Mouse (Mus musculus): Measurements from ENCODE around the gene Slc24a4. TPM values are rescaled to one million over a fixed set of nuclear protein-coding genes. Genes with fewer than 3 reads are reported as not detected.

Gene Slc24a4
- polyA plus RNA-seq, 1 experiment = 3.4 TPM

DNA sequence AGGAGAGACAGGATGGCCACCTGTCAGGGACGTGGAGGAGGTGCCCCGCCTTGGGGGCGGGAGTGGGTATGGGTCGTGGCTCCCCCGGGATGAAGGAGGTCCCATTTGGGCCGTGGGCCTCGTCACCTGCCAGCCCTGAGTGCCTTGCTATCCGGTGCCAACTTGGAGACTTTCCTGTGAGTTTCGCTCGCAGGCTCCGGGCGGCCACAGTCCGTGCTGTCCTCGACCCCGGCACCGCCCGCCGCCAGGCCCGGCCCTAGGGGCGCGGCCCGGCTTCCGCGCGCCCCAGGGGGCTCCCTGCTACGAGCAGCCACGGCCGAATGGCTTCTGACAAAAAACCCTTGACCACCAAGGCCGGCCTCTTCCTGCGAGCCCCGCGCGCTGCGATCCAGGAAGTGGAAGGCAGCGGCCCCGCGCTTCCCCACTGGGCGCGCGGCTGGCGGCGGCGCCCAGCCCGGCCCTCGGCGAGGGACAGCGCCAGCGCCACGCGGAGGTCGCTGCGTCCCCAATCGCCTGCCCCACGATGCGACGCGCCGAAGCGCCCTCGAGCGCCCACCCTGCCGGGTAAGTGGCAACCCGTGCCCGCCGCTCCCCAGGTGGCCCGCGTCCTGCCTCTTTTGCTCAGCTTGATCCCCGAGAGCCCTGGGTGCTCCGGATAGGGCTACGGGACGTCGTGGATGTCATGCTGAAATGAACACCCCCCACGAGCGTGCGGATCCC lies 154.4 kb downstream of the Slc24a4 start, which contains the start of gene Rin3:
TSS of gene Rin3 (plus strand) at position 286 of the 720 bp plus-strand sequence.
- WGBS = 1% methylated on average over 75 of the region's 75 CpGs
- H3K27ac ChIP-seq (ENCODE audit: insufficient read depth, low read length) = no peak within 1 kb of the TSS
- H3K4me1 ChIP-seq (ENCODE audit: control insufficient read depth, insufficient read depth, low read length) = peaks cover 8% of the 10 kb centered on the region
- DNase-seq = peak; percentile 20 to 28
- TF ChIP-seq POLR2A (IDR thresholded peaks at IDR 0.05; ENCODE audit: borderline replicate concordance, insufficient read depth, low read length) = no peak
- TF ChIP-seq CTCF (IDR thresholded peaks at IDR 0.05; ENCODE audit: borderline replicate concordance, insufficient read depth, low read depth, low read length) = no peak
- H3K4me3 ChIP-seq (replicated peaks; ENCODE audit: insufficient read depth, low read depth, low read length) = peak within 1 kb of the TSS; percentile 38
- peaks cover 5% of the 10 kb centered on the region; the same call in 1 of the 2 replicates for H3K27me3 ChIP-seq (ENCODE audit: control insufficient read depth, insufficient read depth, low read length)

DNA sequence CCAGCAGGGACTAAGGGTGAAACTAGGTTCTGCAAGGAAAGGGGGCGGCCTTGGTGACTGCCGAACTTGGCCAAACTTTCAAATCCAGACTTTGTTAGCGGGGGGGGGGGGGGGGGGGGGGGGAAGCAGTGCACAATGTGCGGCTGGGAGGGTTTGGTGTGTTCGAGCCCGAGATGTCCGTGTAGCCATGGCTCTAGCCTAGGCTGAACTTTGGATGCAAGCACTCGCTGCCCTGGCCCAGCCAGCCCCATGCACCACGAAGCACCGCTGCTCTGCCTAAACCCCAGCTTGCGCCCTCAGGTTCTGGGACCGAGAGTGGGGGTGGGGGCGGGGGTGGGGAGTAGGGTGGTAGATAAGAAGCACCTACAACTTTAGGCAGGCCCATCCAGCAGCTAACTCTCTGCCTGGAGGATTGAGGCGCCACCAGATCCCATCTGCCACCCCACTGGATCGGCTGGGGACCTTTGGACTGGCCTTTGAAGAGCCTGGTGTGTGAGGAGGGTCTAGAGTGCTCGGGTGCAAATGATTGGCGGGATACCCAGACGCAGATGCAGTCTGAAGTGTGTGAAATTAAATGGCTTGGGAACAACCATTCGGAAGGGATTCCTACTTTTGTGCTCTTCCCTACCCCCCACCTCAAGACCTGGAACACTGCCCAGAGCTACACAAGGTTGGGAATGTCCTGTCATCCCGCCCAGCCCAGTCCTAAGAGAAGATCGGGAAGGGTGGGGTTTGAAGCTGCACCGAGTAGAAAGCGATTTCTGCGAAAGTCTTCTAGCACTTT lies 155.1 kb downstream of the Slc24a4 start:
- Histone ChIP-seq H3K4me3 (replicated peaks; ENCODE audit: insufficient read depth, low read depth, low read length) (peak overlapping the region; percentile 38), H3K4me1 (ENCODE audit: control insufficient read depth, insufficient read depth, low read length) (peaks cover 8% of the 10 kb centered on the region), H3K27ac (ENCODE audit: insufficient read depth, low read length) (no peak overlapping the region), H3K27me3 (ENCODE audit: control insufficient read depth, insufficient read depth, low read length) (peaks cover 5% of the 10 kb centered on the region; the same call in 1 of the 2 replicates)
- TF ChIP-seq POLR2A (IDR thresholded peaks at IDR 0.05; ENCODE audit: borderline replicate concordance, insufficient read depth, low read length) (no peak), CTCF (IDR thresholded peaks at IDR 0.05; ENCODE audit: borderline replicate concordance, insufficient read depth, low read depth, low read length) (no peak)
- WGBS = 6% methylated on average over 24 of the region's 24 CpGs
- DNase-seq = peak; percentile 31 to 47

- no peak overlapping the region for H3K27ac ChIP-seq (ENCODE audit: insufficient read depth, low read length)
- DNase-seq = no peak
- H3K4me3 ChIP-seq (replicated peaks; ENCODE audit: insufficient read depth, low read depth, low read length) = no peak overlapping the region
- WGBS = 20% methylated on average over 9 of the region's 9 CpGs
- peaks cover 5% of the 10 kb centered on the region; the same call in 1 of the 2 replicates for H3K27me3 ChIP-seq (ENCODE audit: control insufficient read depth, insufficient read depth, low read length)
- TF ChIP-seq CTCF (IDR thresholded peaks at IDR 0.05; ENCODE audit: borderline replicate concordance, insufficient read depth, low read depth, low read length) = no peak
- TF ChIP-seq POLR2A (IDR thresholded peaks at IDR 0.05; ENCODE audit: borderline replicate concordance, insufficient read depth, low read length) = no peak
- peaks cover 8% of the 10 kb centered on the region for H3K4me1 ChIP-seq (ENCODE audit: control insufficient read depth, insufficient read depth, low read length)
These were observed 155.7 kb downstream of the Slc24a4 start for GRCm38 (mm10) chr12:102284267-102284610.

DNA sequence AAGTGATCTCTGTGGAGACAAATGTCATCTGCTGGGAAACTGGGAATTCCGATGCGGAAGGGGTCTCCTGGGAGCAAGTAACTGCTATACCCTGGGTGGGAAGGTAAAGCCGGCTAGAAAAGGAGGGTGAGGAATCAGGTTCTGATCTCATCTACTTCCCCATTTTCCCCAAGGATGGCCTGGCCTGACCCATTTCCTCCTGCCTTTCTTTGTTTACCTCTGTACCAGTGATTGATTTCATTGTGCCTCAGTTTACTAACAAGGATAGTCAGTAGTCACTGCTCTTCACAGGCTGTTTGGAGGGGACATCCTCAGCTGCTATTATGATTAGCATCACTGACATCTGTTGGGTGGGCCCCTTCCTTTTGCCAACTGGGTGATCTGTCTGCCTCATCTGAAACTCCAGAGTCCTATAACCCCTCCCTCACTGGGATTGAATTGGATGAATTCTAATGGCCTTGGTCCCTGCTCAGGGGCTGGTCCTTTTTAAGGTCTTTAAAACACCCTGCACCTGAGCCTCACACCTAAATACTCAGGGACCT lies 156.2 kb downstream of the Slc24a4 start:
- no peak overlapping the region for H3K4me3 ChIP-seq (replicated peaks; ENCODE audit: insufficient read depth, low read depth, low read length)
- H3K27me3 ChIP-seq (ENCODE audit: control insufficient read depth, insufficient read depth, low read length) = peaks cover 5% of the 10 kb centered on the region; the same call in 1 of the 2 replicates
- peaks cover 8% of the 10 kb centered on the region for H3K4me1 ChIP-seq (ENCODE audit: control insufficient read depth, insufficient read depth, low read length)
- WGBS = 79% methylated on average over 3 of the region's 3 CpGs
- DNase-seq = no peak
- TF ChIP-seq POLR2A (IDR thresholded peaks at IDR 0.05; ENCODE audit: borderline replicate concordance, insufficient read depth, low read length) (no peak), CTCF (IDR thresholded peaks at IDR 0.05; ENCODE audit: borderline replicate concordance, insufficient read depth, low read depth, low read length) (no peak)
- H3K27ac ChIP-seq (ENCODE audit: insufficient read depth, low read length) = no peak overlapping the region

DNA sequence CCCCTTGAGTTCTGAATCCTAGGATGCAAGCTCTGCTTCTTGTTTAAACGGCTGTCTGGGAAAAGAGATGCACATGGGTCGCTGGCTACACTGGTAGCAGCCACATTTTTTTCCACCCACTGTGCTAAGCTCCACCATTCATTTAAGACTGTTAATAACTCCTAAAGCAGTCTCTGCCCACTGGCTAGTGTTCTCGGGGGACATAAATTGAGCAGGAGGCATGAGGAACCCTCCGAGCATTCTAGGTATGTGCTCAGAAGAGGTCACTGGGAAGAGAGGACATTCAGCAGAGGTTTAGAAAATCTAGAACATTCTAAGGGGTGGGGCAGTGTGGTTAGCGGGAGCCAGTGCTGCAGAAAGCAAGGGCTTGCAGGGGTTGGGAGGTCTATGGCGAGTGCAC lies 156.8 kb downstream of the Slc24a4 start:
- H3K4me3 ChIP-seq (replicated peaks; ENCODE audit: insufficient read depth, low read depth, low read length) = no peak overlapping the region
- H3K27me3 ChIP-seq (ENCODE audit: control insufficient read depth, insufficient read depth, low read length) = peaks cover 5% of the 10 kb centered on the region; the same call in 1 of the 2 replicates
- TF ChIP-seq POLR2A (IDR thresholded peaks at IDR 0.05; ENCODE audit: borderline replicate concordance, insufficient read depth, low read length) (no peak), CTCF (IDR thresholded peaks at IDR 0.05; ENCODE audit: borderline replicate concordance, insufficient read depth, low read depth, low read length) (no peak)
- peaks cover 8% of the 10 kb centered on the region for H3K4me1 ChIP-seq (ENCODE audit: control insufficient read depth, insufficient read depth, low read length)
- WGBS = 97% methylated on average over 6 of the region's 6 CpGs
- DNase-seq = no peak
- no peak overlapping the region for H3K27ac ChIP-seq (ENCODE audit: insufficient read depth, low read length)

DNA sequence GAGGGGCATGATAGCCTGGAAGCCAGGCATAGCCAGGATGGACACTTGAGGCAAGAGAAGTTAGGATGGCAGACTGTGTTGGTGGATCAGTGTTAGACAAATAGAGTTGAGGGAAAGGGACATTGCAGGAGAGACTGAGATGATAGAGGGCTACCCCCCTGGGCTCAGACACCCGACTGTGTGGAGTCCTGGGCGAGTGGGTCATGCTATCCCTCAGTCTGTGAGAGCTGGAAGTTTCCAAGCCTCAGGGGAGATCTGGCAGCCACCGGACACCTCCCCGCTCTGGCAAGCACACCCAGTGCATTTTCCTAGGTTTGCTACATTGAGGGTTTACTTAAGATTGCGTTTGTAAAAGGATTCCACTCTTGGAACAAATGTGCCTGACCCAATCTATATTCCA lies 157.2 kb downstream of the Slc24a4 start:
- DNase-seq = no peak
- Histone ChIP-seq H3K27me3 (ENCODE audit: control insufficient read depth, insufficient read depth, low read length) (peaks cover 5% of the 10 kb centered on the region; the same call in 1 of the 2 replicates), H3K27ac (ENCODE audit: insufficient read depth, low read length) (no peak overlapping the region), H3K4me1 (ENCODE audit: control insufficient read depth, insufficient read depth, low read length) (peaks cover 8% of the 10 kb centered on the region), H3K4me3 (replicated peaks; ENCODE audit: insufficient read depth, low read depth, low read length) (no peak overlapping the region)
- WGBS = 87% methylated on average over 5 of the region's 5 CpGs
- TF ChIP-seq CTCF (IDR thresholded peaks at IDR 0.05; ENCODE audit: borderline replicate concordance, insufficient read depth, low read depth, low read length) = no peak
- no peak for TF ChIP-seq POLR2A (IDR thresholded peaks at IDR 0.05; ENCODE audit: borderline replicate concordance, insufficient read depth, low read length)

DNA sequence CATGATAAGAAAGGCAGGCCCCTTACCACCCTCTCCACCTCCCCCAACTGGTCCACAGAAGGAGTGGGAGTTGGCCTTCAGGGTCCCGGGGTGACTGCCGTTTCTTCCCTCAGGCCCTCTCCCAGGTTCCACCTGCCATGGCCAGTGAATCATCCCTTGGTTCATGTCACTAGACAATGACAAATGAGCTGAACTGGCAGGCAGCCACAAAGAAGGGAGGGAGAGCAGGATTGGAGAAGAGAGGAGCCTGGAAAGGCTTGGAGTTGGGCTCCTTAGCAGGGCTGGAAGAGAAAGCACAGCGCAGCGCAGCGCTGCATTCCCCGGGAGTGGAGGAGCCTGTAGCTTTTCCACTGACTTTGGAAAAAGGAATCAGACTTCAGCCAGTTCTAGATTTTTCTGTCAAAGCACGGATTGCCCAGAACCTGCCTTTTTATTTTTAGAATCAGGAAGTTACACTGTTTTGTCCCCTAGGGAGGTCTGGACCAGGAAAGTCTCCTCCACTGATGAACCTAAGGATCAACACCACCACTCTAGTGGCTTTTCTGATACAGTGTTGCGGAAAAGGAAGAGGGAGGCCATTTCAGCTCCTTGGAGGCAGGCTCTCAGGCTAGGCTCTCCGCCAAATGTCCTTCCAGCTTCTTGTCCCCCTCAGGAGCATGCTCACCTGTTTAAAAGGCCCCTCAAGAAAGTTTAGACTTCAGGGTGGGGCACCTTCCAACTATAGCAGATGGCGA lies 158.3 kb downstream of the Slc24a4 start:
- Histone ChIP-seq H3K27me3 (ENCODE audit: control insufficient read depth, insufficient read depth, low read length) (peaks cover 5% of the 10 kb centered on the region; the same call in 1 of the 2 replicates), H3K27ac (ENCODE audit: insufficient read depth, low read length) (no peak overlapping the region), H3K4me1 (ENCODE audit: control insufficient read depth, insufficient read depth, low read length) (peaks cover 8% of the 10 kb centered on the region), H3K4me3 (replicated peaks; ENCODE audit: insufficient read depth, low read depth, low read length) (no peak overlapping the region)
- TF ChIP-seq CTCF (IDR thresholded peaks at IDR 0.05; ENCODE audit: borderline replicate concordance, insufficient read depth, low read depth, low read length) (no peak), POLR2A (IDR thresholded peaks at IDR 0.05; ENCODE audit: borderline replicate concordance, insufficient read depth, low read length) (no peak)
- WGBS = 47% methylated on average over 10 of the region's 10 CpGs
- peak; percentile 54 to 72 for DNase-seq

Measured in cerebellum, adult 2 months (tissue).